Mouse (Mus musculus) Patski (cell line): Measurements from ENCODE around the gene Gm21750. TPM values are rescaled to one million over a fixed set of nuclear protein-coding genes. Genes with fewer than 3 reads are reported as not detected.
A peak's percentile ranks its signal among the peaks of the same experiment; 100 is the strongest.
"Not testable (repeated sequence)": the region's sequence is repeated elsewhere in the genome, so short reads cannot be mapped to it uniquely, and the experiment has no call there.

Experiments
- ATAC-seq: fragments of 100-300 bp; one replicate; pipeline ENCODE4 v1.8.0; 2021
- CTCF ChIA-PET: fragments of 350-600 bp; sonication (Branson Sonifier 250); formaldehyde crosslinking; loops from one replicate; lab custom pipeline; 2022; ENCODE audit warnings: inconsistent platforms; lab: Charles Lee
- POLR2A ChIA-PET: fragments of 350-600 bp; sonication (Branson Sonifier 250); formaldehyde crosslinking; loops from one replicate; lab custom pipeline; 2022; ENCODE audit warnings: antibody characterized with exemption, inconsistent platforms; lab: Charles Lee
- DNase-seq: peaks from one replicate; pipeline ENCODE4 v3.0.0-alpha.2; 2011; ENCODE audit warnings: low read depth, low spot score
- H3K27me3 ChIP-seq: fragments of 371-371 bp; one replicate; pipeline ENCODE4 v1.5.1; 2021
- CTCF ChIP-seq: fragments of 100-300 bp; IDR thresholded peaks from one replicate; pipeline ENCODE4 v1.5.1; 2021
- in situ Hi-C: fragments of 300-500 bp; cut with MboI; formaldehyde crosslinking; loops from 3 replicates; pipeline ENCODE4 v1.11.1; 2018; ENCODE audit warnings: low pct_unique_long_range_greater_than_20kb, mixed read lengths
- polyA plus RNA-seq: library from polyadenylated mRNA; unstranded; gene quantifications from one replicate; pipeline ENCODE4 v1.2.3, GENCODE M21; 2021

Gene Gm21750
- polyA plus RNA-seq = not detected

DNA sequence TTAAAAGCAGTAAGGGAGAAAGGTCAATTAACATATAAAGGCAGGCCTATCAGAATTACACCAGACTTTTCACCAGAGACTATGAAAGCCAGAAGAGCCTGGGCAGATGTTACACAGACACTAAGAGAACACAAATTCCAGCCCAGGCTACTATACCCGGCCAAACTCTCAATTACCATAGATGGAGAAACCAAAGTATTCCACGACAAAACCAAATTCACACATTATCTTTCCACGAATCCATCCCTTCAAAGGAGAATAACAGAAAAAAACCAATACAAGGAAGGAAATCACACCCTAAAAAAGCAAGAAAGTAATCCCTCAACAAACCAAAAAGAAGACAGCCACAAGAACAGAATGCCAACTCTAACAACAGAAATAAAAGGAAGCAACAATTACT lies at the start of gene Gm21750:
Gene Gm21750, plus strand, starts transcription at position 301 of the 400 bp plus-strand sequence.
- H3K27me3 ChIP-seq, DNase-seq, POLR2A ChIA-PET, in situ Hi-C loops, ATAC-seq, CTCF ChIA-PET: not testable (repeated sequence)

DNA sequence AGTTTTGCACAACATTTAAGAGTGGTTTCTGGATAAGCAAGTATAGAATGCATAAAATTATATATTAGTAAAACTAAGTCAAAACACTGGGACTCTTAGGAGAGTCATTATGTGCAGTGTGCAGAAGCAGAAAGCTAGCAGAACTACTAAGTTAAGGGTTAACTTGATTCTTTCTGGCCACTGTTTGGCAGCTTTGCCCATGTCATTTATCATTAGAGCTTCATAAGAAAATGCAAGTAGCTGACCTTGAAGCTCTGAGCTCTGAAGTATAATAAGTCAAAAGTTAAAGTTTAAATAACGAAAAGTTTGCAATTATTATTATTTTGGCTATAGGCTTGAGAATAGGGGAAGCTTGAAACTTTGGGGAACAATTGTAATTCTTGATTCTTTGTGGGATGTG lies 46.1 kb upstream of the Gm21750 start:
- CTCF ChIA-PET, in situ Hi-C loops, ATAC-seq, POLR2A ChIA-PET, DNase-seq, H3K27me3 ChIP-seq: not testable (repeated sequence)

GRCm38 (mm10) chr14:73620880-73621279 lies 40.1 kb upstream of the Gm21750 start:
- POLR2A ChIA-PET = no interaction called here
- no peak for TF ChIP-seq CTCF
- ATAC-seq = no peak
- in situ Hi-C loops = no loop called here
- H3K27me3 ChIP-seq = peaks cover 4% of the 10 kb centered on the region
- CTCF ChIA-PET = no interaction called here
- no peak for DNase-seq

DNA sequence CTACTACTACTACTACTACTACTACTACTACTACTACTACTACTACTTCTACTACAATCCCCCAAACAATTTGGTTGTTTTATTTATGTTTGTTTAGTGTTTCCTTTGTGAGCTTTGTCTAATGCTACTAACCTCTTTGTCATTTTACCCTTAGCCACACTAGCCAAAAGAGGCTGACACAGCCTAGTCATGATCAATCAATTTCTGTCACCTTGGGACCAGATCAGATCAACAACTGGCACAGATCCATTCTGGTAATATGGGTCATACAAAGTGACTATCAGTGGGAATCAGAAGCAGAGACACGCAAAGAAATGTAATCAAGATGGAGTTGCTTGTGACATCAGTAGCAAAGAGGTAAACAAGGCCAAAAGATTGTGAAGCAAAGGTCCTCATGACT lies 38.0 kb upstream of the Gm21750 start:
- peaks cover 7% of the 10 kb centered on the region for H3K27me3 ChIP-seq
- in situ Hi-C loops = no loop called here
- no peak for ATAC-seq
- ChIA-PET CTCF (interaction anchor here (1.2 kb wide), 2 partner anchors 8 to 10 kb away, joined by 3 read pairs; no protein-coding TSS in a partner anchor), POLR2A (no interaction called here)
- no peak for DNase-seq
- no peak for TF ChIP-seq CTCF

- DNase-seq (no peak), ATAC-seq (no peak)
- ChIA-PET CTCF (no interaction called here), POLR2A (no interaction called here)
- peak; percentile 41 for TF ChIP-seq CTCF
- in situ Hi-C loops = no loop called here
- H3K27me3 ChIP-seq = peaks cover 7% of the 10 kb centered on the region
Measured at GRCm38 (mm10) chr14:73625469-73625868, 35.6 kb upstream of the Gm21750 start.

DNA sequence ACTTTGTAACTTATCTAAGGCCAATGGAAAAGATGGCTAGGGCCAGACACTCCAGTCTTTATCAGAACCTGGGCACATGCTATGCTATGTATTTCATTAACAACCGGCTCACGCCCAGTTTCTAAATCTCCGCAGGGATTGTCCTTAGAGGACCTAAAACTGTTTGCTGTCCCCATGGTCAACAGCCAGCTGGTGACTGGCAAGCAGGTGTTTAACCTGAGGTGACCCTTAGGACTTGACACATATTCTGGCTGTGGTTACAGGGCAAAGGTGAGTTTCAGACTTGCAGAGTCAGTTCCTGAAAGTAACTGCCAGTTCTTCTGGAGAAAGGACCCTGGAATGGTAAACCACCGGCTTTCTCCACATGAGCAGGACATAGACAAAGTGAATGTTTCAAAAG lies 29.5 kb upstream of the Gm21750 start:
- ChIA-PET CTCF (interaction anchor here (0.9 kb wide), 1 partner anchor 9 kb away, joined by 3 read pairs; no protein-coding TSS in a partner anchor), POLR2A (no interaction called here)
- TF ChIP-seq CTCF = no peak
- in situ Hi-C loops = no loop called here
- DNase-seq = no peak
- no peak for ATAC-seq
- H3K27me3 ChIP-seq = peaks cover 3% of the 10 kb centered on the region

DNA sequence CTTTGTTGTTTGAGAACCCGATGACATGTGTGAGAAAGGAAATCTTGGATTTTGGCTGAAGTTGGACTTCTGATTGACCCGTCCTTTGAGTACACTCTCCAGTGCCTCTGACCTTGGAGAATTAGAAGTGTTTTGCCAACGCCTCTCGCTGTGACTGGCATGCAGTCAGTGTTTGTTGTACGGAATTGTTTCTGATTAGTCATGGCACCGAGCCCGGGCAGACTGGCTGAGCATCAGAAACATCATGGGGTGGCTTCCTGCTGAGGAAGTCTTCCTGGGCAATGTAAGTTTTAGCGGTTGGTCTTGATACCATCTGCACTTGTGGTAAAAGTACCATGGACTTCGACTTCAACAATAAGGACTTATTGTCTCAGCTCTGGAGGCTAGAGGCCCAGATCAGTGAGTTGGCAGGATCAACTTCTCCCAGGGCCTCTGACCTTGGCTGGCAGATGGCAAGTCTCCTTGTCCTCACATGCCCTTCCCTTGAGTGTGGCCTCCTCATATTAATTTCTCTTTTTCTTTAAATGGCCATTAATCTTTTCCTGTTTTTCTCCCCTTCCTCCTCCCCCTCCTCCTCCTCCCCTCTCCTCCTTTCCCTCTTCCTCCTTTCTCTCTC lies 28.3 kb upstream of the Gm21750 start:
- CTCF ChIA-PET = no interaction called here
- no peak for ATAC-seq
- no peaks in the 10 kb centered on the region for H3K27me3 ChIP-seq
- POLR2A ChIA-PET = no interaction called here
- in situ Hi-C loops = no loop called here
- no peak for TF ChIP-seq CTCF
- DNase-seq = no peak

DNA sequence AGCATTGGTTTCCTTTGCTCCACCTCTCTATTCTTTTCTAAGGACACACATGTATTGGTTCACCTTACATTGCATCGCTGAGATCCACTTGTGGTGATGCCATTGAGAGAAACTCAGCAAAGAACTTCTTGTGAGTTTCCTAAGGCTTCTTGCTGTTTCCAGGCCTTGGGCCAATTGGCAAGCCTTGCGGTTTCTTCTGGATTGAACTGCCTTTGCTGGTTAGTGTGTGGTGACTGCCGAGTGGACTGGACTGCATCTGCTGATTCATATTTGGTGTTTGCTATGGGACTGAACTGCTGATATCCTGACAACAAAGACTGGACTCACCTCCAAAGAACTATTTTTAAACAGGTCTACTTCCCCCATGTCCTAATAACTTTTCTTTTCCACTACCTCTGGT lies 26.7 kb upstream of the Gm21750 start:
- TF ChIP-seq CTCF = no peak
- CTCF ChIA-PET = no interaction called here

GRCm38 (mm10) chr14:73637460-73637859 lies 23.6 kb upstream of the Gm21750 start:
- DNase-seq (peak; percentile 1), ATAC-seq (peak; percentile 26)
- peak; percentile 33 for TF ChIP-seq CTCF
- H3K27me3 ChIP-seq = peaks cover 5% of the 10 kb centered on the region
- ChIA-PET CTCF (no interaction called here), POLR2A (no interaction called here)
- in situ Hi-C loops = no loop called here

More for the DNA sequence above, 26.7 kb upstream of the Gm21750 start:
- DNase-seq (no peak), ATAC-seq (no peak)
- in situ Hi-C loops = no loop called here
- POLR2A ChIA-PET = no interaction called here
- H3K27me3 ChIP-seq = no peaks in the 10 kb centered on the region

- POLR2A ChIA-PET = no interaction called here
- no peak for ATAC-seq
- DNase-seq = no peak
- CTCF ChIA-PET = no interaction called here
- in situ Hi-C loops = no loop called here
- TF ChIP-seq CTCF = no peak
- H3K27me3 ChIP-seq = peaks cover 10% of the 10 kb centered on the region
Measured at GRCm38 (mm10) chr14:73650179-73650578, 10.8 kb upstream of the Gm21750 start.

- ChIA-PET POLR2A (no interaction called here), CTCF (no interaction called here)
- TF ChIP-seq CTCF = no peak
- ATAC-seq (no peak), DNase-seq (no peak)
- H3K27me3 ChIP-seq = peaks cover 4% of the 10 kb centered on the region
- in situ Hi-C loops = no loop called here
Measured at GRCm38 (mm10) chr14:73670091-73670490, 9.1 kb downstream of the Gm21750 start.

DNA sequence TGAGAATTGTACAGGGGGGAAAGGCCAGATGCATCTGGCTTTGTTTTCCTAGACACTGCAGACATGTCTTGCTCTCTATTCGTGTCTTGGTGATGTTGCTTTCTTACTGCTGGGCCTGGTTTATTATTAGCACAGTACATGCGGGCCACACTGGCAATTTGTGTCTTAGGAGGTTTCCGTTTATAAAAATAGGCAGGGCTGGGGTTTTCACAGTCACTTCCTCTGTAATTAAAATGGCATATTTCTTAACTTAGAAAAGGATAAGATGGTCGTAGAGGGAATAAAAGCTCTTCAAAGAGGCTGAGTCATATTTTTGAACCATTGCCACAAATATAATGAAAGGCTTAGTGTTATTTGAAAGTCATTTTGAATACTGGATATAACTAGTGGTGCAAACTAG lies 26.7 kb downstream of the Gm21750 start:
- H3K27me3 ChIP-seq = no peaks in the 10 kb centered on the region
- peak; percentile 13 for DNase-seq
- TF ChIP-seq CTCF = no peak
- POLR2A ChIA-PET = no interaction called here
- CTCF ChIA-PET = no interaction called here
- in situ Hi-C loops = no loop called here
- ATAC-seq = no peak
